Mouse (Mus musculus) hindbrain, embryonic 15.5 days (tissue): ENCODE measurements at regions not wholly inside any gene's neighbourhood (a gene's known extent, or its start where the extent isn't known, plus 50 kb on each side); places are given as distances from the start of the nearest gene placed in this dataset.

Experiments used
- ATAC-seq: fragments of 200-750 bp; cut with Nextera tagmentation; 2 replicates; pipeline ENCODE4 v1.8.0; 2017; ENCODE audit warnings: low read depth, moderate number of reproducible peaks, moderate TSS enrichment; ENCODE audit not compliant: low FRiP score
- H3K27ac ChIP-seq: fragments of 300-500 bp; sonication (generic); replicated peaks from 2 replicates; pipeline ENCODE4 v1.5.1; 2015; ENCODE audit warnings: mild to moderate bottlenecking, inconsistent platforms
- H3K27me3 ChIP-seq: fragments of 300-500 bp; sonication (generic); 2 replicates; pipeline ENCODE4 v1.6.1; 2015; ENCODE audit warnings: control low read depth, inconsistent platforms
- H3K36me3 ChIP-seq: fragments of 300-500 bp; sonication (generic); 2 replicates; pipeline ENCODE4 v1.6.1; 2015; ENCODE audit warnings: control low read depth, inconsistent platforms
- H3K4me1 ChIP-seq: fragments of 300-500 bp; sonication (generic); replicated peaks from 2 replicates; pipeline ENCODE4 v1.6.1; 2015; ENCODE audit warnings: control low read depth, inconsistent platforms
- H3K4me2 ChIP-seq: fragments of 300-500 bp; sonication (generic); 2 replicates; pipeline ENCODE4 v1.6.1; 2015; ENCODE audit warnings: moderate library complexity, mild to moderate bottlenecking, inconsistent platforms
- H3K4me3 ChIP-seq: fragments of 300-500 bp; sonication (generic); 2 replicates; pipeline ENCODE4 v1.5.1; 2015; ENCODE audit warnings: mild to moderate bottlenecking, inconsistent platforms
- H3K9ac ChIP-seq: fragments of 300-500 bp; sonication (generic); 2 replicates; pipeline ENCODE4 v1.6.1; 2015; ENCODE audit warnings: inconsistent platforms
- H3K9me3 ChIP-seq: fragments of 300-500 bp; sonication (generic); 2 replicates; pipeline ENCODE4 v1.6.1; 2016; ENCODE audit warnings: control low read depth, inconsistent platforms
- WGBS: fragments of 180-500 bp; shearing (Covaris S2); methylation state at CpG from one replicate; pipeline ENCODE4 v1.1.7; 2015; 5-methylcytosine and 5-hydroxymethylcytosine counted together

- ATAC-seq = no peak
- no peak overlapping the region for H3K27ac ChIP-seq
- 80% methylated on average over 2 of the region's 2 CpGs for WGBS
- no peak overlapping the region for H3K4me3 ChIP-seq
- H3K4me2 ChIP-seq = no peak overlapping the region
- no peaks in the 10 kb centered on the region for H3K9me3 ChIP-seq
- H3K36me3 ChIP-seq = no peaks in the 10 kb centered on the region
- no peaks in the 10 kb centered on the region for H3K4me1 ChIP-seq
- H3K9ac ChIP-seq = no peak overlapping the region
- no peaks in the 10 kb centered on the region for H3K27me3 ChIP-seq
Measured at GRCm38 (mm10) chr4:26965831-26966230, 619.1 kb upstream of the Manea start.

- no peak for ATAC-seq
- Histone ChIP-seq H3K27ac (no peak overlapping the region), H3K4me1 (no peaks in the 10 kb centered on the region), H3K9me3 (no peaks in the 10 kb centered on the region), H3K4me3 (no peak overlapping the region), H3K36me3 (no peaks in the 10 kb centered on the region), H3K9ac (no peak overlapping the region), H3K27me3 (no peaks in the 10 kb centered on the region), H3K4me2 (no peak overlapping the region)
- WGBS = 85% methylated on average over 2 of the region's 2 CpGs
Measured at GRCm38 (mm10) chr4:26964850-26965249, 618.2 kb upstream of the Manea start.

- Histone ChIP-seq H3K4me2 (no peak overlapping the region), H3K36me3 (no peaks in the 10 kb centered on the region), H3K4me1 (no peaks in the 10 kb centered on the region), H3K27ac (no peak overlapping the region), H3K27me3 (no peaks in the 10 kb centered on the region), H3K9me3 (no peaks in the 10 kb centered on the region), H3K9ac (no peak overlapping the region), H3K4me3 (no peak overlapping the region)
- ATAC-seq = no peak
- WGBS = 91% methylated on average over 2 of the region's 2 CpGs
Measured at GRCm38 (mm10) chr4:26944617-26945016, 597.9 kb upstream of the Manea start.

- Histone ChIP-seq H3K27ac (0 out of 2 replicates have a peak overlapping the region, but pooled peaks have one; percentile 42), H3K4me3 (no peak overlapping the region), H3K4me1 (peaks cover 4% of the 10 kb centered on the region), H3K9me3 (no peaks in the 10 kb centered on the region), H3K9ac (no peak overlapping the region), H3K4me2 (0 out of 2 replicates have a peak overlapping the region, but pooled peaks have one; percentile 0), H3K27me3 (no peaks in the 10 kb centered on the region), H3K36me3 (no peaks in the 10 kb centered on the region)
- peak; percentile 87 for ATAC-seq
- 23% methylated on average over 10 of the region's 10 CpGs for WGBS
Measured at GRCm38 (mm10) chr4:26933988-26934798, 587.5 kb upstream of the Manea start.

GRCm38 (mm10) chr4:26929879-26930481 is 583.3 kb upstream of the Manea start:
- Histone ChIP-seq H3K9ac (no peak overlapping the region), H3K4me1 (peaks cover 4% of the 10 kb centered on the region), H3K4me3 (no peak overlapping the region), H3K9me3 (no peaks in the 10 kb centered on the region), H3K27me3 (no peaks in the 10 kb centered on the region), H3K27ac (no peak overlapping the region), H3K4me2 (no peak overlapping the region), H3K36me3 (no peaks in the 10 kb centered on the region)
- ATAC-seq = peak; percentile 86
- 43% methylated on average over 6 of the region's 6 CpGs for WGBS

- H3K27me3 ChIP-seq = no peaks in the 10 kb centered on the region
- H3K9me3 ChIP-seq = no peaks in the 10 kb centered on the region
- 87% methylated on average over 3 of the region's 3 CpGs for WGBS
- no peaks in the 10 kb centered on the region for H3K36me3 ChIP-seq
- peaks cover 4% of the 10 kb centered on the region for H3K4me1 ChIP-seq
- no peak overlapping the region for H3K9ac ChIP-seq
- no peak overlapping the region for H3K4me3 ChIP-seq
- no peak for ATAC-seq
- H3K4me2 ChIP-seq = no peak overlapping the region
- no peak overlapping the region for H3K27ac ChIP-seq
Measured at GRCm38 (mm10) chr4:26926060-26926459, 579.4 kb upstream of the Manea start.

GRCm38 (mm10) chr4:26888514-26888913 is 541.8 kb upstream of the Manea start:
- no peaks in the 10 kb centered on the region for H3K36me3 ChIP-seq
- H3K27me3 ChIP-seq = no peaks in the 10 kb centered on the region
- no peak overlapping the region for H3K4me3 ChIP-seq
- no peaks in the 10 kb centered on the region for H3K4me1 ChIP-seq
- no peak overlapping the region for H3K4me2 ChIP-seq
- no peaks in the 10 kb centered on the region for H3K9me3 ChIP-seq
- no peak overlapping the region for H3K27ac ChIP-seq
- no peak for ATAC-seq
- whole genome bisulfite sequencing = 88% methylated on average over 2 of the region's 2 CpGs
- H3K9ac ChIP-seq = no peak overlapping the region

- Histone ChIP-seq H3K4me3 (no peak overlapping the region), H3K36me3 (no peaks in the 10 kb centered on the region), H3K9ac (no peak overlapping the region), H3K4me1 (no peaks in the 10 kb centered on the region), H3K27me3 (no peaks in the 10 kb centered on the region), H3K27ac (no peak overlapping the region), H3K4me2 (no peak overlapping the region), H3K9me3 (no peaks in the 10 kb centered on the region)
- no peak for ATAC-seq
- 39% methylated on average over 3 of the region's 3 CpGs for WGBS
Measured at GRCm38 (mm10) chr4:26879022-26879421, 532.3 kb upstream of the Manea start.

GRCm38 (mm10) chr4:26841761-26842160 is 495.1 kb upstream of the Manea start:
- ATAC-seq = no peak
- Histone ChIP-seq H3K9me3 (no peaks in the 10 kb centered on the region), H3K4me2 (no peak overlapping the region), H3K36me3 (no peaks in the 10 kb centered on the region), H3K27me3 (no peaks in the 10 kb centered on the region), H3K9ac (no peak overlapping the region), H3K4me3 (no peak overlapping the region), H3K27ac (no peak overlapping the region), H3K4me1 (no peaks in the 10 kb centered on the region)
- 71% methylated on average over 1 of the region's 1 CpGs for WGBS

- H3K27ac ChIP-seq = no peak overlapping the region
- no peak overlapping the region for H3K4me3 ChIP-seq
- no peaks in the 10 kb centered on the region for H3K36me3 ChIP-seq
- no peaks in the 10 kb centered on the region for H3K27me3 ChIP-seq
- no peak overlapping the region for H3K9ac ChIP-seq
- no peak overlapping the region for H3K4me2 ChIP-seq
- no peaks in the 10 kb centered on the region for H3K4me1 ChIP-seq
- no peaks in the 10 kb centered on the region for H3K9me3 ChIP-seq
- no peak for ATAC-seq
- 90% methylated on average over 3 of the region's 3 CpGs for WGBS
Measured at GRCm38 (mm10) chr4:26800831-26801230, 454.1 kb upstream of the Manea start.

- H3K27me3 ChIP-seq = no peaks in the 10 kb centered on the region
- no peak for ATAC-seq
Measured at GRCm38 (mm10) chr4:26793181-26793824, 446.6 kb upstream of the Manea start.

GRCm38 (mm10) chr4:26767896-26768295 is 421.2 kb upstream of the Manea start:
- H3K4me2 ChIP-seq = no peak overlapping the region
- H3K4me1 ChIP-seq = no peaks in the 10 kb centered on the region
- H3K4me3 ChIP-seq = no peak overlapping the region
- no peak overlapping the region for H3K9ac ChIP-seq
- H3K27ac ChIP-seq = no peak overlapping the region
- no peak for ATAC-seq
- WGBS = 70% methylated on average over 2 of the region's 2 CpGs
- H3K36me3 ChIP-seq = no peaks in the 10 kb centered on the region
- H3K27me3 ChIP-seq = 0 out of 2 replicates have a peak, but pooled peaks cover 2% of the 10 kb centered on the region
- no peaks in the 10 kb centered on the region for H3K9me3 ChIP-seq

More at GRCm38 (mm10) chr4:26793181-26793824, 446.6 kb upstream of the Manea start:
- Histone ChIP-seq H3K9me3 (no peaks in the 10 kb centered on the region), H3K4me1 (no peaks in the 10 kb centered on the region), H3K4me3 (no peak overlapping the region), H3K4me2 (no peak overlapping the region), H3K36me3 (no peaks in the 10 kb centered on the region), H3K9ac (no peak overlapping the region), H3K27ac (no peak overlapping the region)
- WGBS = 92% methylated on average over 1 of the region's 1 CpGs
